Mouse (Mus musculus): Measurements from ENCODE around the gene Ugt1a9. TPM values are rescaled to one million over a fixed set of nuclear protein-coding genes. Genes with fewer than 3 reads are reported as not detected.

Ugt1a9 gene
- not detected in 2 replicates for polyA plus RNA-seq (2012; ENCODE audit: low replicate concordance)

GRCm38 (mm10) chr1:88070495-88070894 lies at the start of gene Ugt1a9:
Ugt1a9 (plus strand) TSS chr1:88070800.

GRCm38 (mm10) chr1:88055088-88055487 lies 15.5 kb upstream of the Ugt1a9 start, which contains the start of gene Ugt1a10:
Ugt1a10 (plus strand) TSS chr1:88055388.

GRCm38 (mm10) chr1:88087513-88087912 lies 16.9 kb downstream of the Ugt1a9 start, which contains the start of gene Ugt1a8:
Ugt1a8 (plus strand) TSS chr1:88087813.

GRCm38 (mm10) chr1:88094941-88095492 lies 24.4 kb downstream of the Ugt1a9 start, which contains the start of gene Ugt1a7c:
Ugt1a7c (plus strand) TSS chr1:88095062.

GRCm38 (mm10) chr1:88103019-88103418 lies 32.4 kb downstream of the Ugt1a9 start, which contains the start of gene Ugt1a6b:
Ugt1a6b (plus strand) TSS chr1:88103252.

GRCm38 (mm10) chr1:88134457-88135011 lies 63.9 kb downstream of the Ugt1a9 start, which contains the start of gene Ugt1a6a:
Ugt1a6a (plus strand) TSS chr1:88134809.

GRCm38 (mm10) chr1:88165711-88166110 lies 95.1 kb downstream of the Ugt1a9 start, which contains the start of gene Ugt1a5:
Ugt1a5 (plus strand) TSS chr1:88166012.

GRCm38 (mm10) chr1:88200456-88200855 lies 129.9 kb downstream of the Ugt1a9 start, which contains the start of gene Ugt1a2:
Ugt1a2 (plus strand) TSS chr1:88200601.

GRCm38 (mm10) chr1:88205294-88205922 lies 134.8 kb downstream of the Ugt1a9 start, which contains the start of gene Dnajb3:
Dnajb3 (minus strand) TSS chr1:88205782.

GRCm38 (mm10) chr1:88211812-88212211 lies 141.2 kb downstream of the Ugt1a9 start, which contains the start of gene Ugt1a1:
Ugt1a1 (plus strand) TSS chr1:88211959.

GRCm38 (mm10) chr1:88226670-88227379 lies 156.2 kb downstream of the Ugt1a9 start, which contains the start of gene Mroh2a:
Mroh2a (plus strand) TSS chr1:88226986.

Other genes starting within 250 kb of the Ugt1a9 start
- 40.4 and 52.8 TPM in 2 replicates for gene Dgkd, start 217.5 kb upstream of the Ugt1a9 start, polyA plus RNA-seq (2012; ENCODE audit: low replicate concordance)
- gene Usp40, start 62.2 kb upstream of the Ugt1a9 start, polyA plus RNA-seq (2012; ENCODE audit: low replicate concordance): 1.3 and 1.4 TPM in 2 replicates
- not detected in 2 replicates for gene Ugt1a10, start 15.4 kb upstream of the Ugt1a9 start, polyA plus RNA-seq (2012; ENCODE audit: low replicate concordance)
- not detected in 2 replicates for gene Ugt1a8, start 17.0 kb downstream of the Ugt1a9 start, polyA plus RNA-seq (2012; ENCODE audit: low replicate concordance)
- gene Ugt1a7c, start 24.3 kb downstream of the Ugt1a9 start, polyA plus RNA-seq (2012; ENCODE audit: low replicate concordance): 2.5 and 3.3 TPM in 2 replicates
- gene Ugt1a6b, start 32.5 kb downstream of the Ugt1a9 start, polyA plus RNA-seq (2012; ENCODE audit: low replicate concordance): not detected in 2 replicates
- 0.30 TPM in 1 of 2 replicates, not detected in the other for gene Ugt1a6a, start 64.0 kb downstream of the Ugt1a9 start, polyA plus RNA-seq (2012; ENCODE audit: low replicate concordance)
- not detected in 2 replicates for gene Ugt1a5, start 95.2 kb downstream of the Ugt1a9 start, polyA plus RNA-seq (2012; ENCODE audit: low replicate concordance)
- gene Ugt1a2, start 129.8 kb downstream of the Ugt1a9 start, polyA plus RNA-seq (2012; ENCODE audit: low replicate concordance): not detected in 2 replicates
- 0.75 and 1.2 TPM in 2 replicates for gene Dnajb3, start 135.0 kb downstream of the Ugt1a9 start, polyA plus RNA-seq (2012; ENCODE audit: low replicate concordance)
- gene Ugt1a1, start 141.2 kb downstream of the Ugt1a9 start, polyA plus RNA-seq (2012; ENCODE audit: low replicate concordance): not detected in 2 replicates
- gene Mroh2a, start 156.2 kb downstream of the Ugt1a9 start, polyA plus RNA-seq (2012; ENCODE audit: low replicate concordance): 0.09 and 0.12 TPM in 2 replicates
- 14.4 and 15.0 TPM in 2 replicates for gene Hjurp, start 206.8 kb downstream of the Ugt1a9 start, polyA plus RNA-seq (2012; ENCODE audit: low replicate concordance)
- not detected in 2 replicates for gene Trpm8, start 206.9 kb downstream of the Ugt1a9 start, polyA plus RNA-seq (2012; ENCODE audit: low replicate concordance)